Mouse (Mus musculus): ENCODE measurements at regions not wholly inside any gene's neighbourhood (a gene's known extent, or its start where the extent isn't known, plus 50 kb on each side); places are given as distances from the start of the nearest gene placed in this dataset.

GRCm38 (mm10) chr3:156210827-156211226 lies 350.8 kb upstream of the Negr1 start:
- no peak for TF ChIP-seq POLR2A (IDR thresholded peaks at IDR 0.05; ENCODE audit: borderline replicate concordance, extremely low read depth, insufficient read depth, insufficient read length, poor library complexity, severe bottlenecking)
- no peak for TF ChIP-seq CTCF (IDR thresholded peaks at IDR 0.05; ENCODE audit: borderline replicate concordance, extremely low read depth, insufficient read depth, insufficient read length)
